Mouse (Mus musculus) lung, adult 2 months (tissue): ENCODE data around the gene Rdh16f1. TPM values are rescaled to one million over a fixed set of nuclear protein-coding genes. Genes with fewer than 3 reads are reported as not detected.

Experiments used
- DNase-seq: peaks from one replicate; pipeline ENCODE4 v3.0.0; 2022
- H3K4me1 ChIP-seq: fragments of 200-500 bp; 2 replicates; pipeline ENCODE4 v1.6.1; 2011; ENCODE audit warnings: low read length; ENCODE audit not compliant: control insufficient read depth, insufficient read depth
- H3K4me3 ChIP-seq: fragments of 200-500 bp; replicated peaks from 2 replicates; pipeline ENCODE3; 2011; ENCODE audit warnings: low read depth, mild to moderate bottlenecking, control low read depth, low read length; ENCODE audit errors: extremely low read depth
- CTCF ChIP-seq: fragments of 200-500 bp; IDR thresholded peaks from 2 replicates; pipeline ENCODE4 v1.5.1; 2011; ENCODE audit warnings: mild to moderate bottlenecking, low read length, control low read depth; ENCODE audit not compliant: insufficient read depth
- POLR2A ChIP-seq: fragments of 200-500 bp; IDR thresholded peaks from 2 replicates; pipeline ENCODE4 v1.6.1; 2011; ENCODE audit warnings: low read depth, mild to moderate bottlenecking, control low read depth, low read length, borderline replicate concordance; ENCODE audit errors: extremely low read depth
- WGBS: fragments of 180-500 bp; shearing (Covaris S2); methylation state at CpG from one replicate; pipeline ENCODE4 v1.1.7; 2018; 5-methylcytosine and 5-hydroxymethylcytosine counted together
- polyA plus RNA-seq: library from polyadenylated mRNA; depleted of rRNA; stranded (reverse); fragments of >200 nt; gene quantifications from 2 replicates; pipeline ENCODE4 v1.2.3, GENCODE M21; 2012

Rdh16f1 gene
- polyA plus RNA-seq, 1 experiment, result 0.14 TPM

DNA sequence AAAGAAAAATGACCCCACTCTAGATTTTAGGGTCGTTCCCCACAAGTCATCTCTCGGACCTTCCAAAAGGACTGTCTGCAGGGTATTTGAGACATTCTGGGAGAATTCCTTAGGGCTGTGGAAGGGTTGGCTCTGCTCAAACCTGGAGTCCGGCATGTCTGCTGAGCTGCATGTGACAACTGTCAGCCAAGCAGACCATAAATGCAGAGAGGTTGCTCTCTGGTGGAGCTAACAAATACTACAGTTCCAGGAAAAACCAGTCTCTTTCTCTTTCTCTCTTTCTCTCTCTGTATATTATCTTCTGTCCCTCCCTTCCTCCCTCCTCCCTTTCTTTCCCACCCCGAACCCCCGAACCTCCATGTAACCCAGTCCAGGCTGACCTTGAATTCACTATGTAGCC, 25.2 kb upstream of the Rdh16f1 start:
- Histone ChIP-seq H3K4me1 (peaks cover 19% of the 10 kb centered on the region), H3K4me3 (no peak overlapping the region)
- 34% methylated on average over 5 of the region's 5 CpGs for WGBS
- DNase-seq, result no peak
- no peak for TF ChIP-seq POLR2A
- TF ChIP-seq CTCF, result peak; percentile 51; the same call in 1 of the 2 replicates

DNA sequence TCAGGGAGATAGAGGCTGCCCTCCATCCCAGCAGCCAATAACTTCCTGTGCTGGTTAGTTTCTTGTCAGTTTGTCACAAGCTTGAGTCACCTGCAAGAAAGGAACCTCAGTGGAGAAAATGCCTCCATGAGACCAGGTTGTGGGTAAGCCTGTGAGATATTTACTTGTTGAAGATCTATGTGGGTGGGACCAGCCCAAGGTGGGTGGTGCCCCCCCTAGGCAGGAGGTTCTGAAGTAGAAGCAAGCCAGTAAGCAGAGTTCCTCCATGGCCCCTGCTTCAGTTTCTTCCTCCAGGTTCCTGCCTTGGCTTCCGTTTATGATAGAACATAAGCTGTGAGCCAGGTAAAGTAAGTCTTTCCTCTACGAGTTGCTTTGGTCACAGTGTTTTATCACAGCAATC, 23.3 kb upstream of the Rdh16f1 start:
- no peak overlapping the region for H3K4me3 ChIP-seq
- H3K4me1 ChIP-seq, result peaks cover 21% of the 10 kb centered on the region
- TF ChIP-seq POLR2A (no peak), CTCF (no peak)
- 65% methylated on average over 2 of the region's 2 CpGs for WGBS
- no peak for DNase-seq

DNA sequence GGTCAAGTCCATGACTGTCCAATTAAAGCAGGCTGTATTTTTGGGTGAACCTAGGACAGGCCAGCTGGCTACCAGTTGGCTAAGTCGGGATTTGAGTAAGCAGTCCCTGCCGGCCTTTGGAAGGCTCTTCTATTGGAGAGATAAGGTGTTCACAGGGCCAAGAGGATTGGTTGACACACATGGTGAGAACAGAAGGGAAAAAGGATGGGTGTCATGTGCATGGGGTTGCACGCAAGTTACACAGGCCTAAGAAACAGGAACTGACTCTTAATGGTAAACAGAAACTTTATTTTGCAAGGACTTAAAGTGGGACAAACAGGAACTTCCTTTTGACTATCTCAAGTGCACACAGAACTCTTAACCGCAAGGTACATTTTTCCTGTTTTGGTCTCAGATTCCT, 22.7 kb upstream of the Rdh16f1 start:
- Histone ChIP-seq H3K4me1 (peaks cover 21% of the 10 kb centered on the region), H3K4me3 (no peak overlapping the region)
- 30% methylated on average over 4 of the region's 4 CpGs for WGBS
- DNase-seq, result no peak
- TF ChIP-seq CTCF (no peak), POLR2A (no peak)

DNA sequence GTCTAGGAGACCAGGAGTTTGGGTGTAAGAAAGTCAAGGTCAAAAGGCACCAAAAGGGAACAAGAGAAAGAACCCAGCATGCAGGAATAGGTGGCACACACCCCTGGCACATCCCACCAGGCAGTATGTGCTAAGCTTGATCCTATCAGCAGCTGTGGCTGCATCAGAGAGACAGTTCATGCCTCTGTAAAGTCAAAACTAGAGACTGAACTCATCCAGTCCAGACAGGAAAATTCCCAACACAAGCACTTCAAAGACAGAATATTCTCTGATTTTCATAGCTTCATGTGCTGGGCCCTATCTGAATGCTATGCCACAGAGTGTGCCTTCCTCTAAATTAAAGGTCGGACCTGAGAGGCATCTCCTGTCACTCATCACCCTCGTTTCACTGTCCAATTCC, 22.0 kb upstream of the Rdh16f1 start:
- WGBS, result 42% methylated on average over 2 of the region's 2 CpGs
- H3K4me3 ChIP-seq, result no peak overlapping the region

DNA sequence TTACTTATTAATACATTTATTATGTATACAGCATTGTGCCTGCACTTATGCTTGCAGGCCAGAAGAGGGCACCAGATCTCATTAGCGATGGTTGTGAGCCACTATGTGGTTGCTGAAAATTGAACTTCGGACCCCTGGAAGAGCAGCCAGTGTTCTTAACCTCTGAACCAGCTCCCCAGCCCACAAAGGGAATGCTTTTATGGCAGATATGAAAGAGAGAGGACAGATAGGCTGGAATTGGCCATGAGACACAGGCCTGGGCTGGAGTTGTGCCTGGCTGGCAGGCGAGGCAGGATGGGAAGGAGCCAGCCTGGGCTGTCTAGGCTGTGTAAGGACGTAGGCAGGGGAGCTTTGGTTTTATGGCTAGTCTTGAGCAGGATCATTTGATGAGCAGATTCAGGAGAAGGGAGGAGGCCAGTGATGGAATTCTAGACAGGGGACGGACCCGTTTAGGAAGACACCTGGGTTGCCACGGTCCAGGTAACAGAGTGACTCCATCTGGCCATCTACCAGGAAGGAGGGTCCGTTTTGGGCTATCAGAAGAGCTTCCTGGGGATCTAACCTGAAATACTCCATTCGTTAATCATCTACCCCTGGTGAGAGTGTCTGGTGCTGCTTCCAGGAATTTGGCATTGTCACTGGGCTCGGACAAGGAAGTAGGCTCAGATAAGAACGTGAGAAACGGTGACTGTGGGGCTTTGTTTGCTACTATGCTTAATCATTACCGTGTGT, 21.3 kb upstream of the Rdh16f1 start:
- DNase-seq, result peak; percentile 42
- Histone ChIP-seq H3K4me3 (no peak overlapping the region), H3K4me1 (peaks cover 21% of the 10 kb centered on the region)
- peak; percentile 45 for TF ChIP-seq CTCF
- TF ChIP-seq POLR2A, result no peak
- WGBS, result 33% methylated on average over 13 of the region's 13 CpGs

More for the DNA sequence above, 22.0 kb upstream of the Rdh16f1 start:
- TF ChIP-seq CTCF (no peak), POLR2A (no peak)
- H3K4me1 ChIP-seq, result peaks cover 21% of the 10 kb centered on the region
- no peak for DNase-seq

DNA sequence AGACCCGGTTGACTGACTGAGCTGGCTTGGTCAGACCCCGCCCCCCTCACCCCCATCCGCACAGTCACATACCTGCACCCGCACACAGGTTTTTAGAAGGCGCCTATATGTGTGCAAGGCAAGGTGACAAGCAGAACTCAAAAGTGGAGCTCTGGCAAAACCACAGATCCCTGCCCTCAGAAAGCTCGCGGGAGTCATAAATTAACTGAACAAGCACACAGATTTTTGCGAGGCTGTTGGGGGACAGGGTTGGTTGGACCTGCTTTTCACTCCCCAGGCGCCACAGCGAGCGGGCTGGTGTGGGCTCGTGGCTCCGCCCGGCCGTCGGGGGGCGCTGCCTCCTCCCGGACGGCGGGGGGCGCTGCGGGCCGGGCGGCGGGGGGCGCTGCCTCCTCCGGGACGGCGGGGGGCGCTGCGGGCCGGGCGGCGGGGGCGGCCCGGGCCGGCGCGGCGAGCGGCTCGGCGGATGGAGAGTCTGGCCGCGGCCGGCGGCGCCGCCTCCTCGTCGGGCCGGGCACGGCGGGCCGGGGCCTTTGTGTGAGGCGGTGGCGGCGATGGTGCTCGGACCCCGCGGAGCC, 20.4 kb upstream of the Rdh16f1 start, which contains the start of gene Zbtb39:
Gene Zbtb39, plus strand, starts transcription at position 456 of the 578 bp plus-strand sequence.
- no peak for TF ChIP-seq POLR2A
- 0 out of 2 replicates have a peak, but pooled peaks have one; percentile 3 for TF ChIP-seq CTCF
- H3K4me3 ChIP-seq, result peak within 1 kb of the TSS; percentile 78
- 2% methylated on average over 32 of the region's 61 CpGs for WGBS
- H3K4me1 ChIP-seq, result peaks cover 21% of the 10 kb centered on the region
- peak; percentile 75 for DNase-seq

DNA sequence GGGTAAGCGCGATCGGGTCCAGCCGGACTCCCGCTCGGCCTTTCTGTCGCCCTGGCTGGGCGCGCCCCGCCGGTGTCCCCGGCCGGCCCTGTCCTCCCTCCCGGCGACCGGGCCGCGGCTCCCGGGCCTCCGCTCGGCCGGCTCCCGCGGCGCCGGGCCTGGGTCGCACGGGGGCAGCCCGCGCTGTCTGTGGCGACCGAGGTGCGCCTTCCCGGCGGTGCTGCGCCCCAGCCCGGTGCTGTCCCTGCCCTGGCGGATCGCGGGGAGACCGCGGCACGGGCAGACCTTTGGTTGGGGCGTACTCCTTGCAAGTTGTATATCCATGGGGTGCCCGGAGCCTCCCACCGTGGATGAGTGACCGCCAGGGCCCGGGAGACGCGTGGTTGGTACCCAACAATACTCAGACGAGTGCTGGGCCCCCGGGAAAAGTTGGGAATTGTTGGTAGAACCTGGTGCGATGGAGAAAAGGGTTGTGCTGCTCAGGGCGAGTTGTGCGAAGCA, 19.9 kb upstream of the Rdh16f1 start:
- H3K4me1 ChIP-seq, result peaks cover 21% of the 10 kb centered on the region
- WGBS, result under 1% methylated on average over 55 of the region's 55 CpGs
- no peak for TF ChIP-seq POLR2A
- TF ChIP-seq CTCF, result no peak
- no peak for DNase-seq
- H3K4me3 ChIP-seq, result peak overlapping the region; percentile 78

DNA sequence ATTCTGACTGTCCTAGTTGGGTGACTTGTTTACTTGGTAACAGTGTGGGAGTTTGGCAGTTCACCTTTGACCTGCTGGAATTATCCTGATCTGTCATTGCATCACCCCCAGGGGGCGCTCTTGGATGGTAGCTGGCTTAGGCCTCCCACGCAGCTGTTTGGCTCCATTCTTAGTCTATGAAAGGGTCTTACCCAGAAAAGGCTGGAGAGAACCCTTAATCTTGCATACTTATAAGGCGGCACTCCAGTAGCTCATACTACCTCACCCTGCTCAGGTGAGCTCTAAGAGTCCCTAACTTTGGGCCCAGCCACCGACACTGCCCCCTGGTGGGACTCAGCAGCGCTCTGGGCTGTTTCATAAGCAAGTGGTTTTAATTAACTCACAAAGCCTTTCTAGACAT, 14.9 kb upstream of the Rdh16f1 start:
- peak; percentile 59 for DNase-seq
- Histone ChIP-seq H3K4me1 (0 out of 2 replicates have a peak, but pooled peaks cover 2% of the 10 kb centered on the region), H3K4me3 (no peak overlapping the region)
- WGBS, result 68% methylated on average over 5 of the region's 5 CpGs
- TF ChIP-seq CTCF, result peak; percentile 65
- no peak for TF ChIP-seq POLR2A

DNA sequence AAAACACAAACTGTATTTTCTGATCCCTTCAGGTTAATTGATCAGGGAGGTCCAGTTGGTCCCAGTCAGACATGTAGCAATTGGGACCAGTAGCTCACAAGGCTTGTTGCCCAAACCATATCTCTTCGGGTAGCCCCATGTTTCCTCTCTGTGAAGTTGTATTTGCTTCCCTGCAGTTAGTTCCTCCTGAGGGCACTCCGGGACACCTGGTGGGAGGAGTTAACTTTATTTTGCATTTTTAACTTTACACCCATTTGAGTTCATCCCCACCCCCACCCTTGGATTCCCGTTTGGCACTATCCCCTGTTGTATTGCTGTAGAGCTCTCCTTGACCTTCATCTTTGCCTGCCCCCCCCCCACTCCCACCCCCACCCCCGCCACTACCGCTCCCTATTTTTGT, 13.7 kb upstream of the Rdh16f1 start:
- 54% methylated on average over 5 of the region's 5 CpGs for WGBS
- TF ChIP-seq POLR2A, result no peak
- TF ChIP-seq CTCF, result no peak
- no peak for DNase-seq

DNA sequence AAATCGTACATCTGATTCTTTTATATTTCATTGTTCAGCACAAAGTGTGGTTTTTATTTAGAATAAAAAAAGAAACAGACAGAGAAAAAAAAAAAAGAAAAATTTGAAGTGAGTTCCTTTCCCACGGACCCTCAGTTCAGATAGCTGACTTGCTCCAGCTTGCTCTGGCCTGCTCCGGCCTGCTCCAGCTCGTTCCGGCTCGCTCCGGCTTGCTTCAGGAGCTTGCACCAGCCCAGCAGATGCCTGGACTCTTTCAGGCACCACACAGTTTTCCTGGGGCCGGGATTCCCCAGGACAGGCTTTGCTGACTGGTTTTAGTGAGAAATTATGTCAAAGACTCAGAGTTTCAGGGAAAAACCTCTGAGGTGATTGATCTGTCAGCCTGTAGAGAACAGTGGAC, 12.3 kb upstream of the Rdh16f1 start:
- WGBS, result 86% methylated on average over 8 of the region's 8 CpGs
- DNase-seq, result no peak
- Histone ChIP-seq H3K4me3 (no peak overlapping the region), H3K4me1 (no peaks in the 10 kb centered on the region)
- TF ChIP-seq POLR2A, result no peak
- TF ChIP-seq CTCF, result no peak

More for the DNA sequence above, 13.7 kb upstream of the Rdh16f1 start:
- H3K4me3 ChIP-seq, result no peak overlapping the region
- H3K4me1 ChIP-seq, result no peaks in the 10 kb centered on the region
